Mouse (Mus musculus) adrenal gland, adult 18-20 months (tissue): Measurements from ENCODE around the gene Gnaz. TPM values are rescaled to one million over a fixed set of nuclear protein-coding genes. Genes with fewer than 3 reads are reported as not detected.
A peak's percentile ranks its signal among the peaks of the same experiment; 100 is the strongest.

Experiments
- DNase-seq, 2 experiments: peaks; one replicate each; pipeline ENCODE4 v3.0.0; 2021 to 2022; ENCODE audit warnings: low spot score in 2 of 2
- total RNA-seq, 2 experiments: library from RNA; stranded (reverse); gene quantifications; 1 replicate in 1 of 2; 2 replicates in 1 of 2; pipeline ENCODE4 v1.2.3; 2021

The Gnaz gene
- total RNA-seq, 2 experiments from 2014 or later, result 2.9 to 4.4 TPM

DNA sequence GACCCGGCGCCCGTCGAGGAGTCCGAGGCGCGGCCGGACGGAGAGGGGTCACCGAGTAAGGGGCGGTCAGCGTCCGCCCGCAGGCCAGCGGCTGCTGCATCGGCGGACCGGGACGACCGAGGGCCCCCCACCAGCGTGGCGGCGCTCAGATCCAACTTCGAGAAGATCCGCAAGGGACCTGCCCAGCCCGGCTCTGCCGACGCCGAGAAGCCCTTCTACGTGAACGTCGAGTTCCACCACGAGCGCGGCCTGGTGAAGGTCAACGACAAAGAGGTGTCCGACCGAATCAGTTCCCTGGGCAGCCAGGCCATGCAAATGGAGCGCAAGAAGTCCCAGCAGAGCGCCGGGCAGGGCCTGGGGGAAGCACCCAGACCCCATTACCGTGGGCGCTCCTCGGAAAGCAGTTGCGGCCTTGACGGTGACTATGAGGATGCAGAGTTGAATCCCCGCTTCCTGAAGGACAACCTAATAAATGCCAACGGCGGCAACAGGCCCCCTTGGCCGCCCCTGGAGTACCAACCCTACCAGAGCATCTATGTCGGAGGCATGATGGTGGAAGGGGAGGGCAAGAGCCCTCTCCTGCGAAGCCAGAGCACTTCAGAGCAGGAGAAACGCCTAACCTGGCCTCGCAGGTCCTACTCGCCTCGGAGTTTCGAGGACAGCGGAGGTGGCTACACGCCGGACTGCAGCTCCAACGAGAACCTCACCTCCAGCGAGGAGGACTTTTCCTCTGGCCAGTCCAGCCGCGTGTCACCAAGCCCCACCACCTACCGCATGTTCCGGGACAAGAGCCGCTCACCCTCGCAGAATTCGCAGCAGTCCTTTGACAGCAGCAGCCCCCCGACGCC lies 94.6 kb downstream of the Gnaz start:
- peak; percentile 36 to 37 for DNase-seq

DNA sequence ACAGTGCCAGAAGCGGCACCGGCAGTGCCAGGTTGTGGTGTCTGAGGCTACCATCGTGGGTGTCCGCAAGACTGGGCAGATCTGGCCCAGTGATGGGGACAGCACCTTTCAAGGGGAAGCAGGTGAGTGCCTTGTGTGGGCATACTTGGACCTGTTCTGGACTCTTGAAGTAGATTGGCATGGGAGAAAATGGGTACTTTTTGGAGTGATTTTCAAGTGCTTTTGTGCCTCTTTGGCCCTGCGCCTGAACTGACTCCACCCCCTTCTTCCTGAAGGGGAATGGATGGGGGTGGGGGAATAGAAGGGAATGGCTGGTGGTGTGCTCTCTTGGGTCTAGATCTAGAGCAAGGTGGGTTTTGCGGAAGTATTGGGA lies 95.2 kb downstream of the Gnaz start:
- DNase-seq, result no peak

DNA sequence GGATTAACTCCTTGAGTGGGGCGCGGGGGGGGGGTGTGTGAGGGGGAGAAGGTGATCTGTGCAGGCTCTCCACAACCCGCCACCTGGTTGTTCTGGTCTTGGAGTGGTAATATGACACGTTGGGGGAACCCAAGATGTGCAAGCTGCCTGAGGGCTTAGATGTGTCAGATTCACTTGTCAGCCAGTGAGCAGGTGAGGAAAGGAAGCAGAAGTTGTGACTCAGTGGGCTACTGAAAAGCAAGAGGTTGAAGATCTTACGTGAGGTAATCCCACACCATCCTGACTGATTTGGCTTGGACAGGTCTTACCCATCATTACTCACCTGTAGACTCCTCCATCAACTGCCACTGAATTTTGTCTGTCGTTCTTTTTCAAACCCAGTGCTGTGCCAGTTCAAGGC lies 95.6 kb downstream of the Gnaz start:
- DNase-seq, result no peak

DNA sequence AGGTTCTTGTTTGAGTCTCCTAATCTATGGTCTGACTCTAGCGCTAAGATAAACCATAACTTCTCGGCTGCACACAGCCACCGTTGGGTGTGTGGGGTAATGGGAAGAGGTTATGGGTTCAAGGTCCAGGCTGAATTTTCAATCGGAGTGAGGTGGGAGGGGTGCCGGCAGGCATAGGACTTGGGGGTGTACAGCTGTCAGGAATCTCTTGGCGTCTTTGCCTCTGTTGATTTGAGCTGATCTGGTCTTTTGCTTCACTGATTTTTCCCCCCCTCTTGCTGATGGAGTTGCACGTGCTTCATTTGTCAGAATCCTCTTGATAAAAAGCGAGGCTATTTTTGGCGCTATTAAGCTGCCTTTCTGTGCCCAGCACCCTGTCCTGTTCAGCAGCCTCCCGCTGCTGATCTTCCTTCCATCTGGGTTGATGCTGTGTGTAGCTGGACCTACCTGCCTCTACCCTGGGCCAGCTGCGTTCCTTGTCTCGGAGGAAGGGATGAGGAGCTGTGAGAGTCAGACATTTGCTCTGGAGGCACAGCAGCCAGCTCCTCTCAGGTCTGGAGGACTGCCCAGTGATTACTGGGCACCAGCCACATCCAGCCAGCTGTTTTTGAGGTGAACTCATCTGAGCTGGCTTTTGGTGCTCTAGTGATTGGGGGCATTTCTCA lies 96.5 kb downstream of the Gnaz start:
- no peak for DNase-seq

DNA sequence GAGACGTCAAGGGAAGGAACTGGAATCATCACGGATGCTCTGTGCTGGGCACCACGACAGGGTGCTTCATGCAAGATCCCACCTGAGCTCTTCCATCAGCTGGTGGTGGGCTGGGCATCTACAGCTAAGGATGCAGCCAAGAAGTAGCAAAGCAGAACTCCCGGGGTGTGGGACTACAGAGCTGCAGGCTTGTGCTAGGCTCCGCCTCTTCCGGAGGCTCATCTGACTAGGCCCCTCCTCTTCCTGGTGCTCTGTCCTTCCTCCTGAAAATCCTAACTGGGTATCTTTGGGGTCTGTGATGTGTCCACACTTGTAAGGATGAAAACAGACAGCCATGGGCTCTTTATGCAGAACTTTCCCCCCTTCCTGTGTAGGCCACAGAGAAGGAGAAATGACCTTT lies 98.7 kb downstream of the Gnaz start:
- no peak for DNase-seq

Other genes with a start within 250 kb of the Gnaz start
- 1 to 10 TPM in 1 of 2 experiments, not detected in 1; 1.4 TPM for gene Rsph14, start 65.4 kb downstream of the Gnaz start, total RNA-seq
- 10 to 100 TPM; 12.6 to 12.9 TPM for gene Rab36, start 69.9 kb downstream of the Gnaz start, total RNA-seq
- 10 to 100 TPM; 35.0 to 41.0 TPM for gene Bcr, start 93.4 kb downstream of the Gnaz start, total RNA-seq
- gene Specc1l, start 244.9 kb downstream of the Gnaz start, total RNA-seq, result 10 to 100 TPM; 51.8 to 56.0 TPM